ENCODE assay signal across 39 mouse cellular contexts in the genomic region with DNA sequence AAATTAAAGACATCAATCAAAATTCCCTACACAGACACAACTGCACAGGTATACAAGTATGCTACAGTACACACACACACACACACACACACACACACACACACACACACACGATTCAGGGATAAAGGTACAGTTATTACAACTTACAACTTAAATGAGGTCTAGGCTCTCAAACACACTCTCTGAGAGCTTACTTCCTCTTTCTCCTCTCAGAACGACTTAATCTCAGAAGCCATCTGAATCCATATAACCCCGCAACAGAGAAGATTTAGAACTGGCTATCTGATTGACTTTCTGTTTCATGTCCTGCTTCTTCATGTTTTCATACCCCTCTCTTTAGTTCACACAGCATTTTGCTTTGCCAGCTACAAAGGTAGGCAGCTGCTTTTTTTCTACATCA. TPM values are rescaled to one million over a fixed set of nuclear protein-coding genes. Genes with fewer than 3 reads are reported as not detected.
"Had no signal": no experiment of that assay in that cellular context is flagged by ENCODE, and none has a peak within 500 bp of the region (broad histone marks: within the 10 kb centered on the region; RNA-seq: fewer than 3 reads in every experiment).

No protein-coding gene starts in this region.

- H3K4me3 ChIP-seq: heart, adult 2 months; heart, embryonic 13.5 days; heart, embryonic 15.5 days; hindbrain, embryonic 13.5 days; intestine, embryonic 15.5 days; left cerebral cortex, adult 2 months; limb, embryonic 10.5 days; limb, embryonic 12.5 days; liver, embryonic 13.5 days had no signal

- H3K36me3 ChIP-seq: heart, embryonic 13.5 days; heart, embryonic 15.5 days; hindbrain, embryonic 13.5 days; intestine, embryonic 15.5 days; limb, embryonic 10.5 days; limb, embryonic 12.5 days; liver, embryonic 13.5 days had no signal

- H3K9me3 ChIP-seq: heart, embryonic 15.5 days; hindbrain, embryonic 13.5 days; intestine, embryonic 15.5 days; limb, embryonic 10.5 days; limb, embryonic 12.5 days; liver, embryonic 13.5 days had no signal

- H3K27me3 ChIP-seq: heart, embryonic 13.5 days; heart, embryonic 15.5 days; hindbrain, embryonic 13.5 days; intestine, embryonic 15.5 days; limb, embryonic 12.5 days; liver, embryonic 13.5 days had no signal

- DNase-seq: gastrocnemius, postnatal 14 days; gastrocnemius, postnatal 36 days; heart, adult 11 months; heart, adult 2 months; heart, postnatal 14 days; heart, postnatal 4 days; kidney, adult 18-20 months; kidney, adult 8-10 months; kidney, postnatal 10 days; kidney, postnatal 25 days; layer of hippocampus, adult 9-11 months; liver; liver, embryonic 13.5 days had no signal

- H3K4me1 ChIP-seq: heart, embryonic 13.5 days; heart, embryonic 15.5 days; hindbrain, embryonic 13.5 days; intestine, embryonic 15.5 days; limb, embryonic 10.5 days; limb, embryonic 12.5 days; liver, embryonic 13.5 days had no signal

- ATAC-seq: hindbrain, embryonic 16.5 days; inflammation-experienced regulatory T-cells, adult 6 months; intestine, embryonic 15.5 days; intestine, postnatal 0 days had no signal

RNA-seq across cellular contexts. Expression of a gene that starts 2.9 kb away (rescaled TPM):
- total RNA-seq: gastrocnemius, adult 18-20 months; gastrocnemius, adult 8-10 months; gastrocnemius, postnatal 14 days; gastrocnemius, postnatal 36 days; heart, adult 2 months; heart, postnatal 14 days; heart, postnatal 4 days; layer of hippocampus, adult 18-20 months; layer of hippocampus, adult 8-10 months; layer of hippocampus, postnatal 25 days; left cerebral cortex, adult 2 months; left cerebral cortex, postnatal 14 days; left cerebral cortex, postnatal 36 days had no signal
- polyA plus RNA-seq: frontal cortex, adult 2 months; heart, embryonic 11.5 days; heart, embryonic 13.5 days; heart, embryonic 15.5 days; heart, postnatal 0 days; hindbrain, embryonic 11.5 days; hindbrain, embryonic 13.5 days; hindbrain, embryonic 16.5 days; inflammation-experienced regulatory T-cells, adult 6 months; intestine, embryonic 15.5 days; intestine, postnatal 0 days; kidney, embryonic 14.5 days; kidney, embryonic 16.5 days; large intestine, adult 2 months; limb, embryonic 10.5 days; limb, embryonic 12.5 days; limb, embryonic 14.5 days; liver, embryonic 11.5 days; liver, embryonic 13.5 days had no signal
